Mouse (Mus musculus): ENCODE results near the gene 1810055G02Rik. TPM values are rescaled to one million over a fixed set of nuclear protein-coding genes. Genes with fewer than 3 reads are reported as not detected.

1810055G02Rik gene
- polyA plus RNA-seq, 1 experiment from 2014 or later, result 32.4 TPM

DNA sequence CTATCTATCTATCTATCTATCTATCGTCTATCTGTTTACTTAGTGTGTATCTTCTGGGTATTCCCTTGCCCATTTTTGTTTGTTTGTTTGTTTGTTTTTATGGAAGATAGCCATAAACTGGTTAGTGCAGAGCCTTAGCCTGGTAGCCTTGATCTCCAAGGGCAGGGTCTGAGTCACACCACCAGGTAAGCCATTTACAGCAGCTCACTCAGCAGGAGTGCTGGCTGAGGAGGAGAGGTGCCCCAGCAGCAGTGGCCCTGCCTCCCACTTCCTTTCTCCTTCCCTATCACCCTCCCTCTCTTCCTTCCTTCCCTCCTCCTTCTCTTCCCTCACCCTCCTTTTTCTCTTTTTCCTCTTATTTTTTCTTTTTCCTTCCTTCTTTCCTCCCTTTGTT is 45.1 kb downstream of the 1810055G02Rik start:
- ATAC-seq (ENCODE audit: low read depth), result no peak
- H3K4me3 ChIP-seq (ENCODE audit: low read length), result no peak overlapping the region
- H3K27ac ChIP-seq (ENCODE audit: low read length), result no peak overlapping the region
- no peak overlapping the region for H3K9ac ChIP-seq (ENCODE audit: low read length)
- no peak overlapping the region for H3K4me2 ChIP-seq (ENCODE audit: low read depth, low read length)
- H3K4me1 ChIP-seq (replicated peaks; ENCODE audit: control insufficient read depth, insufficient read depth, low read length), result no peaks in the 10 kb centered on the region
- 76% methylated on average over 1 of the region's 1 CpGs for WGBS
- H3K9me3 ChIP-seq (ENCODE audit: control insufficient read depth, low read length), result peaks cover 3% of the 10 kb centered on the region
- no peaks in the 10 kb centered on the region for H3K27me3 ChIP-seq (ENCODE audit: control insufficient read depth, insufficient read depth, low read depth, low read length)
- H3K36me3 ChIP-seq (ENCODE audit: control insufficient read depth, insufficient read depth, low read length), result no peaks in the 10 kb centered on the region

DNA sequence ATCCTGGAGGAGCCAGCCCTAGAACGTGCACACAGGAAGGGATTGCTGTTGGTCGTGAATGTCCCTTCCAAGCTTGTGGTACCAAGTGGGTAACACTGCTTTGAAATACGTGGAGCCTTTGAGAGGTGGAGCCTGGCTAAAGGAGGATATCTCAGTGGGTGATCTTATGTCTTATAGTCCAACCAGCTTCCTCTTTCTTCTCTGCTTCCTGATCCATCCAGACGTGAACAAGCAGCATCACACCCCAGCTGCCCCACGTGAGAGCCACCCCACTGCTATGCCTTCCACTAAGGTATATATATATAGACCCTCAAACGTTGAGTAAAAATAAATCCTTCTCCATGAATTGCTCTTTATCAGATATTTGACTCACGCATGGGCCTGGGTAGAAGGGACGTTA is 45.6 kb downstream of the 1810055G02Rik start:
- no peak for ATAC-seq (ENCODE audit: low read depth)
- Histone ChIP-seq H3K9ac (ENCODE audit: low read length) (no peak overlapping the region), H3K9me3 (ENCODE audit: control insufficient read depth, low read length) (no peaks in the 10 kb centered on the region), H3K27me3 (ENCODE audit: control insufficient read depth, insufficient read depth, low read depth, low read length) (no peaks in the 10 kb centered on the region), H3K27ac (ENCODE audit: low read length) (no peak overlapping the region), H3K36me3 (ENCODE audit: control insufficient read depth, insufficient read depth, low read length) (no peaks in the 10 kb centered on the region), H3K4me1 (replicated peaks; ENCODE audit: control insufficient read depth, insufficient read depth, low read length) (no peaks in the 10 kb centered on the region), H3K4me3 (ENCODE audit: low read length) (no peak overlapping the region), H3K4me2 (ENCODE audit: low read depth, low read length) (no peak overlapping the region)
- 42% methylated on average over 8 of the region's 8 CpGs for WGBS

DNA sequence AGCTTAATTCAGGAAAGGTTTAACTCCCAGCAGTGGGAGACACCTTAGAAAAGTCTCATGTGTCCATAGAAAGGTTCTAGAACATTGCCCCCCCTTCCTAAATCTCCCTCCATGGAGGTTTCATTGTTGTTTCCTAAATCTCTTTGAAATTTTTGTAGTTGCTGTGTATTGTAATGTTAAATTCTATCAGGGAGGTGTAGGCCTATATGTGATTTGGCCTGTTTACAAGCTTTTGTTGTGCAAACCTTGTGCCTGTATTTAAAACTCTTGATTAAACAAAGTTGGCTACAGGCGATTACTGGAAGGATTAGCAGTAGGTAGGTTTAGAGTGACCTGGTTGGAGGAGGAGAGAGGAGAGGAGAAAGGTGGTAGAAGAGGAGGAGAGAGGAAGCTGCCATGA is 49.8 kb downstream of the 1810055G02Rik start:
- no peaks in the 10 kb centered on the region for H3K4me1 ChIP-seq (replicated peaks; ENCODE audit: control insufficient read depth, insufficient read depth, low read length)
- ATAC-seq (ENCODE audit: low read depth), result no peak
- no peak overlapping the region for H3K4me3 ChIP-seq (ENCODE audit: low read length)
- H3K27ac ChIP-seq (ENCODE audit: low read length), result no peak overlapping the region
- no peak overlapping the region for H3K4me2 ChIP-seq (ENCODE audit: low read depth, low read length)
- H3K36me3 ChIP-seq (ENCODE audit: control insufficient read depth, insufficient read depth, low read length), result no peaks in the 10 kb centered on the region
- no peaks in the 10 kb centered on the region for H3K9me3 ChIP-seq (ENCODE audit: control insufficient read depth, low read length)
- 53% methylated on average over 1 of the region's 1 CpGs for WGBS
- H3K9ac ChIP-seq (ENCODE audit: low read length), result no peak overlapping the region
- H3K27me3 ChIP-seq (ENCODE audit: control insufficient read depth, insufficient read depth, low read depth, low read length), result no peaks in the 10 kb centered on the region

DNA sequence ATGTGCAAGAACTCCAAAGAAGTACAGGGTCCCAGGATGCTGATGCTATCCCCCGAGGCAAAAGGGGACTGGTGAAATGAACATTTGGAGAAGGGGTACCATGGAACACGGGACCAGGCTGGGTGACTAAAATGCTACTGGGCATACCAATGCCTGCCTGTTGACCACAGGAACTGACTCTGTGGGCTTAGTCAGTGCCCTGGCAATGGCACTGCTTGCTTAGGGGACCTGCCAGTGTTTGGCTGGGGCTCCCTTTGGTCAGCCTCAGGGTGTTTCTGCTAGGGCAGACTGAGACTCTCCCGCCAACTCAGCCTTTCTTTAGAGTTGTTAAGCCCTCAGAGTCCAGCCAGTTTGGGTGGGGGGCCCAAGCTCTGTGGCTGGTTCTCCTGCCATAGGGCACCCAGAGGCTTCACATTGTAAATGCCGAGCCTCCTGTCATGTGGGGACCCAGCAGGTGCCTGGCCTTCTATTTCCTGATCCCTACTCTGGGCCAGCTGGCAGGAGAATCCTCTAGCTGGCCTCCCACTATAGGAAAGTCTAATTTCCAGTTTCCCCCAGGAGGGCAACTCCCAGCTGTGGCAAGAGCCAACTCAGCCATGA is 57.2 kb downstream of the 1810055G02Rik start:
- WGBS, result 76% methylated on average over 4 of the region's 4 CpGs
- Histone ChIP-seq H3K36me3 (ENCODE audit: control insufficient read depth, insufficient read depth, low read length) (no peaks in the 10 kb centered on the region), H3K9me3 (ENCODE audit: control insufficient read depth, low read length) (no peaks in the 10 kb centered on the region)

DNA sequence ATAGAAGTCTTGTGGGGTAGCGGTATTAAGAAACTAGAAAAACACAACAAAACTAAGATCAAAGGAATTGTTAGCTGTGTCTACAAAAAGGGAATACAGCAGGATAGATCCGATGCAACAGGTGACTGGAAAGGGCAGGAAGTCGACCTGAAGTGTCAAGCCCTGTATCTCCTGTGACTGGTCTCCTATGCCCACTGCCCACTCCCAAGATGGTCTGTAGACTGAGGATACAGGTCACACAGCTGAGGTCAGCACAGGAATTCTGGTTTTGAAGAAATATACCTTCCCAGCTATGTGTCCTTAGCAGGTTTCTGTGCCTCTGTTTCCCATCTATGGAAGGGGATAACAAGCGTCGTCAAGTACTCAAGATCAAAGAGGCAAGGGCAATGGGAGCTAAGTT is 58.3 kb downstream of the 1810055G02Rik start:
- H3K27ac ChIP-seq (ENCODE audit: low read length), result no peak overlapping the region
- WGBS, result 79% methylated on average over 5 of the region's 5 CpGs
- H3K27me3 ChIP-seq (ENCODE audit: control insufficient read depth, insufficient read depth, low read depth, low read length), result no peaks in the 10 kb centered on the region
- peak overlapping the region; percentile 93; the same call in 1 of the 2 replicates for H3K4me2 ChIP-seq (ENCODE audit: low read depth, low read length)
- H3K4me1 ChIP-seq (replicated peaks; ENCODE audit: control insufficient read depth, insufficient read depth, low read length), result peaks cover 13% of the 10 kb centered on the region
- H3K9ac ChIP-seq (ENCODE audit: low read length), result no peak overlapping the region
- no peaks in the 10 kb centered on the region for H3K9me3 ChIP-seq (ENCODE audit: control insufficient read depth, low read length)
- ATAC-seq (ENCODE audit: low read depth), result no peak
- no peak overlapping the region; the same call in 1 of the 2 replicates for H3K4me3 ChIP-seq (ENCODE audit: low read length)
- no peaks in the 10 kb centered on the region for H3K36me3 ChIP-seq (ENCODE audit: control insufficient read depth, insufficient read depth, low read length)

More for the DNA sequence above, 57.2 kb downstream of the 1810055G02Rik start:
- H3K4me3 ChIP-seq (ENCODE audit: low read length), result no peak overlapping the region
- H3K4me1 ChIP-seq (replicated peaks; ENCODE audit: control insufficient read depth, insufficient read depth, low read length), result peaks cover 13% of the 10 kb centered on the region
- no peak overlapping the region for H3K9ac ChIP-seq (ENCODE audit: low read length)
- H3K27me3 ChIP-seq (ENCODE audit: control insufficient read depth, insufficient read depth, low read depth, low read length), result no peaks in the 10 kb centered on the region
- ATAC-seq (ENCODE audit: low read depth), result no peak
- no peak overlapping the region for H3K27ac ChIP-seq (ENCODE audit: low read length)
- no peak overlapping the region for H3K4me2 ChIP-seq (ENCODE audit: low read depth, low read length)

DNA sequence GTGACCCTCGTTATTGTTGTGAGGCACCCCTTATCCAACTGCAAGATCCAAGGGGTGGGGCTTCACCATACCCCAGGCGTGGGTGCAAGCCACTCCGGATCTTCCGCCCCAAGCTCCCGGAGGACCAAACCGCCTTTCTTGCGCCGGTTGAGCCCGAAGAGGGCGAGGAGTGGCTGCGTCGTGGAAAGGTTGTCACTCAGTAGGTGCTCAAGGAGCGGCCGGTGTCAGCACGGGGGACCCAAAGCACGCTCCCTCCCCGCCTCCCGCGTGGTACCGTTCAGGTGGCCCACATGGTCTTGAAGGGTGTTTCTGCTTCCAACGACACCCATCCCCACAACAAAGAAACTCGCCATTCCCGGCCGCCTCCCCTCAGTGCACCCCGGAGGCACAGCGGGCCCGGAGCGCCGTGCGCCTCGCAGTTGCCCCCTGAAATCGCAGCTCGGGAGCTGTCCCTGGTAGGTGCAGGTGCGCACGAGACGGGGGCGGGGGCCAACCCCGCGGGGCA is 59.2 kb downstream of the 1810055G02Rik start, which contains the start of gene Kmt5b:
Kmt5b (plus strand) TSS at position 146 of the 505 bp plus-strand sequence.
- Histone ChIP-seq H3K4me2 (ENCODE audit: low read depth, low read length) (peak within 1 kb of the TSS; percentile 93), H3K27me3 (ENCODE audit: control insufficient read depth, insufficient read depth, low read depth, low read length) (no peaks in the 10 kb centered on the region), H3K9me3 (ENCODE audit: control insufficient read depth, low read length) (no peaks in the 10 kb centered on the region), H3K9ac (ENCODE audit: low read length) (peak within 1 kb of the TSS; percentile 100), H3K27ac (ENCODE audit: low read length) (peak within 1 kb of the TSS; percentile 100), H3K36me3 (ENCODE audit: control insufficient read depth, insufficient read depth, low read length) (no peaks in the 10 kb centered on the region), H3K4me1 (replicated peaks; ENCODE audit: control insufficient read depth, insufficient read depth, low read length) (peaks cover 13% of the 10 kb centered on the region), H3K4me3 (ENCODE audit: low read length) (peak within 1 kb of the TSS; percentile 96)
- peak; percentile 8; the same call in 1 of the 2 replicates for ATAC-seq (ENCODE audit: low read depth)
- under 1% methylated on average over 39 of the region's 39 CpGs for WGBS

Other genes with a start within 250 kb of the 1810055G02Rik start
- gene Ppp6r3, start 132.5 kb upstream of the 1810055G02Rik start, polyA plus RNA-seq (2015; fragmentation: Nextera tagmentation; extraction: Ambion mirVana), result 65.0 and 66.2 TPM in 2 replicates
- gene Lrp5, start 21.7 kb upstream of the 1810055G02Rik start, polyA plus RNA-seq (2015; fragmentation: Nextera tagmentation; extraction: Ambion mirVana), result 7.4 and 7.8 TPM in 2 replicates
- 28.1 and 29.5 TPM in 2 replicates for gene Kmt5b, start 59.1 kb downstream of the 1810055G02Rik start, polyA plus RNA-seq (2015; fragmentation: Nextera tagmentation; extraction: Ambion mirVana)
- 56.8 and 60.0 TPM in 2 replicates for gene Chka, start 143.5 kb downstream of the 1810055G02Rik start, polyA plus RNA-seq (2015; fragmentation: Nextera tagmentation; extraction: Ambion mirVana)
- gene Tcirg1, start 198.8 kb downstream of the 1810055G02Rik start, polyA plus RNA-seq (2015; fragmentation: Nextera tagmentation; extraction: Ambion mirVana), result 56.8 and 60.5 TPM in 2 replicates
- gene Ndufs8, start 204.5 kb downstream of the 1810055G02Rik start, polyA plus RNA-seq (2015; fragmentation: Nextera tagmentation; extraction: Ambion mirVana), result 285 and 290 TPM in 2 replicates
- gene Aldh3b1, start 221.5 kb downstream of the 1810055G02Rik start, polyA plus RNA-seq (2015; fragmentation: Nextera tagmentation; extraction: Ambion mirVana), result 5.4 and 5.9 TPM in 2 replicates
- gene Unc93b1, start 226.9 kb downstream of the 1810055G02Rik start, polyA plus RNA-seq (2015; fragmentation: Nextera tagmentation; extraction: Ambion mirVana), result 21.7 and 21.9 TPM in 2 replicates